Mouse (Mus musculus): ENCODE data around the gene Dmp1. TPM values are rescaled to one million over a fixed set of nuclear protein-coding genes. Genes with fewer than 3 reads are reported as not detected.

The Dmp1 gene
- not detected for polyA plus RNA-seq (2017; shearing (Covaris generic))

DNA sequence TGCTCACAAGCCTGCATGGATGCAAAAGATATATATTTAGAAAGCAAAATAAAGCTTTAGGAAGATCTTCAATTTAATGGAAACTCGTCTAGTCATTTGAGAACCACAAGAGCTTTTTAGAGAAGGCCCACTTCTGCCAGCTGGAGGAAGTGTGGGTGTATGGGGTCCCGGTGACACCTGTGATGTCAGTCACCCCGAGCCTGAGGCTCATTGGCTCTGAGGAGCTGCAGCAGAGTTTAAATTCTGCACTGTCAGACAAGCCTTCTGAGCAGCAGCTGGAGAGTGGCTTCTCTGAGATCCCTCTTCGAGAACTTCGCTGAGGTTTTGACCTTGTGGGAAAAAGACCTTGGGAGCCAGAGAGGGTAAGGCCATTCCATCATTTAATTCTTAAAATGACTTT lies at the start of gene Dmp1:
Gene Dmp1, plus strand, starts transcription at position 263 of the 400 bp plus-strand sequence.
- no peak for ATAC-seq

DNA sequence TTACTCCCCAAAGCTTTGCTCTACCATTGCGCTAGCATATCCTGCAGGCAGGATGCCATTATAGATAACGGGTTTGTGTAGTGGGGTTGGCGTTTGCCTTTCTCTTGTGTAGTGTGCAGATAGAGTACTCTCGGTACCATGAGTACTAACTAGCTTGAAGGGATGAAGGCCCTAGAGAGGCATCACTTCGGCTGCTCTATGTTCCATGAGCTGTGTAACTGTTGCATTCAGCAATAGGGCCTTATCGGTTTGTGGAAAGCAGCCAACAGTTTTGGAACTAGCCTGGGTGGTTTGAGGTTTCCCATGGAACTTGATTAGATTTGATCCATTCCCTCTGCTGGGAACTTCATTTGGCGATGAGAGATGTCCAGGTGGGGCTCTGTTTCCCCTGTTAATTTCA lies 44.7 kb upstream of the Dmp1 start:
- ATAC-seq: no peak

DNA sequence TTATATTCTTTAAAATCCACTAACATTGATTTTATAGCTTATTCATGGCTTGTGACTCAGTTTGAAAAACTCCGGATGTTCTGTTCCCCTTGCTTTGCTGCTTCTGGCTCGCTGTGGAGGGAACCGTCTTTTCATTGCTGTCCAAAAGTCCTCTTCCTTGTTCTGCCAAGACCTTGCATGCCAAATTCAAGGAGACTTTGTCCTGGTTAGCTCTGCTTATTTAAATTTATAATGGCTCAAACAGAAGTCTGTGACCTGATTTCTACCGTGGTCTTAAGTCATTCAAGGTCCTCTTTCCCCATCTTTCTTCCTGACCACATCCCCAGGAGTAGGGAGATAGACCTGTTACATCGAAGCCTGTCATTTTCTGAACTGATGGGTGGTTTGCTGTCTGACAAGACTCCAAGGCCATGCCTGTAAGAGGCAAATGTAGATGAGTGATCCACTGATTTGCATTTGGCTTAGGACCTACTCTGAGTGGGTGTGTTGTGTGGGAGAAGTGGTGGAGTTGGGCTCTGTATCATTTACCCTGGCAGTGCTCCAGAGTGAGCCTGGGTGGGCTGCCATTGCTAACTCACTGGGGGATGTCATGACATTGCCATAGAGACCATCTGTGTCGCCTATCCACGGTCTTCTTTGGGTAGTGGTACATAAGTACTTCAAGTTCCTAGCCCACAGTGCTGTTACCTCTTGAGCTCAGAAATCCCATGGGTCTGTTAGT lies 43.9 kb upstream of the Dmp1 start:
- ATAC-seq: no peak

DNA sequence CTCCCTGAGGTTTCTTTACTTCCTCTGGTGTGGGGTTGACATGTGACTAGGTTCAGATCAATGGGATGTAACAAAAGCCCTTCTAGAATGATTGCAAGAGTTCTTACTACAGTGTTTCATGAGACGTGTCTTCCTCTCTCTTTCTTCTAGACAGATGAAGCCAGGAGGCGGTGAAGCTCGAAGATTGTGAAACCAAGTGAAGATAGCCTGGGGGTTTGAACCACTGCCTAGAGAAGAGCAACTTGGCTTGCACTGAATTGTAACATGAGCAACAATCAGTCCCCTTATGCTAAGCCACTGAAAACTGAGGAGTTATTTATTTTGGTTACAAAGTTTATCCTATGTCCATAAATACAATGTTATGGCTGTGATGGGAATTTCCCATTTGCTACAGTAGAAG lies 41.8 kb upstream of the Dmp1 start:
- no peak for ATAC-seq

DNA sequence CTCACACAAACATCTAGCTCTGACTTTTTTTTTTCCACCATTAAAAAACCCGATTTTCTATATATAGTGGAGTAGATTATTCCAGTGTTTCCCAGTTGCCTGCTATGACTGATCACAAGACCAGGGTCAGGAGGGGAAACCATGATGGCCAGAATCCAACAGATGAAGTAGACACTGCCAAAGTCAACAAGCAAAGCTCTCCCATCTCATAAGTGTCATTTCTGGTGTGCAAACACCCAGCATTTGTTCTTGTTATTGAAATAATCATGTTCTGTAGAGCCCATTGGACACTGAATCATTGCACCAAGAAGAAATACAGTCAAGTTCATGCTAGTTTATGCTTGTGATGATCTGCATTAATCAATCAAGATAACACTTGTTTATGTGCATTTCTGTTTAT lies 41.0 kb upstream of the Dmp1 start:
- no peak for ATAC-seq

DNA sequence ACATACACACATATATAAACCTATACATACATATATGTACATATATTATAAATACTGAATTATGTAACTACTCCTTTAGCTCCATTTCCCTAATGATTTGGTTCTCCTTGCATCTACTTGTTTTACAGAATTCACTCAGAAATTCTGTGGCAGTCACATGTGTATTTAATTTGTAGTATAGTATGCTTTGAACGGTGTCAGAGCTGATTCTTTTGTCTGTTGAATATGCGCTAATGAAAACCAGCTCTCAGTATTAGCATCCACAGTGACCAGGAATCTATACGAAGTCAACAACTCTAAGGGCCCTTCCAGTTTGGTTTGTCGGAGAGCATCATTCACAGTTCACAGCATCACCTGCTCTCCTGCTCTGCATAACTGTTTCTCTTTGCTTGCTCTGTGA lies 38.9 kb upstream of the Dmp1 start:
- no peak for ATAC-seq

DNA sequence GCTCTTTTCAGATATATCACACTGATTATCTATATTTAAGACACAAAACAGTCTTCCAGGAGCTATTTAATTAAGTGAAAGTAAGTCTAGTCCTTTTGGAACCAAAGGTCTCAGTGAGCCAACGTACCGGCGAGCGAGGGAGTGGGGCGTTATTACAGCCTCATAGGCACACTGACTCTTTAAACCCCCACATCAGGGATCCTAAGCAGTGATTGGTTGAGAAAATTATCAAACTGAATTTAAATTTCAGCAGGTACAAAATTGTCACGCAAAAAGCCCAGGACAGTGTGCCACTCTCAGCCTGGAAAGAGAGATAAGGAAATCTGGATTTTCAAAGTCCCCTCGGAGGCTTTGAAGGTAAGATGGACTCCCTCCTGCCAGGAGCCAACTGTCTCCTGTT lies 32.0 kb upstream of the Dmp1 start, which contains the start of gene Dspp:
Gene Dspp, plus strand, starts transcription at position 301 of the 400 bp plus-strand sequence.
- ATAC-seq: no peak

DNA sequence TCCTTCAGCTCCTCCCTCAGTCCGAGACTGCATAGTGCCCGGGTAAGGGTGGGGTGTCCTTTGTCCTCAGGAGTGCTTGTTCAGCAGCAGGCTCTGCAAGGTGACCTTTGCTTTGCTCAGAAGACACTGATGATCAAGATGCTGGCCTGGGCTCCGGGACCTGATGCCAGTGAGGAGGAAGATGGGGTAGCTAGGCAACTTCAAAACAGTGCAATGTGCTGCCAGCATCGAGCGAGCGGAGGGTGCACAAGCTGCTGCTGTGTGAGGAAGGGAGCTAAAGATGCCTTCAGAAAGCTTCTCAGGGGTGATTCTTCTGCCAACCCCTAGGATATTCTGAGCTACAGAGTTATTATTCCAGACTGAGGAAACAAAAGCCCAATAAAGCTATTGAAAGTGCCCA lies 29.3 kb upstream of the Dmp1 start:
- ATAC-seq: no peak

DNA sequence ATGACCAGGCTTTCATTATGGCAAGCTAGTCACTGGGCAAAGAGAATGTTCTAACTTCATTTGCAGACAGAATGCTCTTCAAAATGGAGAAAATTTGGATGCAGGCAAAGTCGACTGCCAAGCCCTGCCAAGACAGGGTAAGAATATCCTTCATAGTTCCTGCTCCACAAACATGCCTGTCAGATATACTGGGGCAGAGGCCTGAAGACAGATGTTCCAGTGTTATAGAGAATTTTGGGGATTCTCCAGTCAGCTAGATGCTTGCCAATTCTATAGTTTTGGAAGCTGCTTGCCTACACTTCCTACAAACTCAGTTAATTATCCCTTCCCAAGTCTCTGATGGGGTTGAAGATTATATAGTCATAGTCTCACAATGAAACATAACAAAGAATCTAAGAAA lies 18.7 kb upstream of the Dmp1 start:
- no peak for ATAC-seq

DNA sequence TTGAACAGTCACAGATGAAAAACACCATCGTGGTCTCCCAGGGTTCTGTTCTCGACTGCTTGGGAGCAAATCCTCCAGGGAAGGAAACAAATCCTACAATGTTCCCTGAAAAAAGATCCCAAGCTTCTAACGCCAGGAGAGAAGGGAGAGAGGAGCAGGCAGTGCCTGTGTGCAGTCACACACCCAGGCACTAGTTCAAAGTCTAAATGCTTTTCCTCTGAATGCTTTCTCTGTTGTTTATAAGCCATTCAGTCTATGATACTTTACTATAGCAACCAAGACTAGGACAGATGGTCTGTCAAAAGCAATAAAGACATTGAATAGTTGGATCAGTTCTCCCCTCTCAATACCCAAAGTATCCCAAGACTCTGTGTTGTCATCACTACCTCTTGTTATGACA lies 15.1 kb upstream of the Dmp1 start:
- no peak for ATAC-seq

DNA sequence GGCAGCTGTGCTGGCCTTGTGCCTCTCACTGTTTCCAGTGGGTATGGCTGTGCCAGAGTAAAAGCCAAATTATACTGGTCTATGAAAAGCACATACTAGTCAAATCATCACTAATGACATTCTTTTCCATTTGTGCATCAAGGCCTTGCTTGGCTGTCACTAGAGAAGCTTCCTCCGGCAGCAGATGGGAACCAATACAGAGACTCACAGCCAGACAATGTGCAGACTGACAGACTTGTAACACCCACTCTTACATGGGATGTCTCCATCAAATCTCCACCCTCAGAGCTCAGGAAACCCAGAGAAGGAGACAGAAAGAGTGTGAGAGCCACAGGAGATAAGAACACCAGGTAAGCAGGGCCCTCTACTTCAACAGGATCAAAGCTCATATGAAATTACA lies 7.3 kb upstream of the Dmp1 start:
- no peak for ATAC-seq

DNA sequence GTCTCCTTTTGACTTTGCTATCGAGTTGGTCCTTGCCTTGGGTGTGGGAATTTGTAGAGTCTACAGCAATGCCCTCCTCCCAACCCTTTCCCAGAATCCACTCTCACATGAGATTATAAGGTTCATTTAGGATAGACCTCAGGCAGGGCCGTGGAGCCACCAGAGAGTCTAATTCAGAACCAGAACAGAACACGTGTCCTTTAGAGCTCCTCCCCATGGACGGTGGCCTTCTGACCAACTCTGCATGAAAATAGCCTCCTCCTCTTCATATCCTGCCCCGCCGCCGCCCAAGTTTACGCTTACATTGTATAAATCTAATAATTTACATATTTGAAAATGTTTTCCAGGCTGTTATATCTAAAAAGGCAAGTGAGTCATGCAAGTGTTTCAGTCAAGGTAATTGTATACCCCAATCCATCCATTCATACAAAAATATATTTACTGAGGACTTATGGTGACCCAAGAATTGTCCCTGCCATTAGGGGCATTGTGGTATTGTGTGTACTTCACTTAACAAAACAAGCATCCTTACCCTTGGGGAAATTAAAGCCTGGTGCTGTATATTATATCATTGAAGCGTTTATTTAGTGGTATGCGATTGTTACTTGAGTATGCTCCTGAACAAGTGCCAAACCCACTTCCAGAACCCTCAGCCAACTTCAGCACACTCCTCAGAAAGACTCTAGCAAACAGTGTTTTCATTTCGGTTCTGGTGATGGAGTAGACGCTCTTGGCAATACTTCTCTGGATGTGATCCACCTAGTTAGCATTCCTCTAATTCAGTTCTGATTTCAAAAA lies 1.1 kb upstream of the Dmp1 start:
- no peak for ATAC-seq

DNA sequence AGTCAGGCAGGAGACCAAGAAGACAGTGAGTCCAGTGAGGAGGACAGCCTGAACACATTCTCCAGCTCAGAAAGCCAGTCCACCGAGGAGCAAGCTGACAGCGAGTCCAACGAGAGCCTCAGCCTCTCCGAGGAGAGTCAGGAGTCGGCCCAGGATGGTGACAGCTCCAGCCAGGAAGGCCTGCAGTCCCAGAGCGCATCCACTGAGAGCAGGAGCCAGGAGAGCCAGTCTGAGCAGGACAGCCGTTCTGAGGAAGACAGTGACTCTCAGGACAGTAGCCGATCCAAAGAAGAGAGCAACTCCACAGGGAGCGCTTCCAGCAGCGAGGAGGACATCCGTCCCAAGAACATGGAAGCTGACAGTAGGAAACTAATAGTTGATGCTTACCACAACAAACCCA lies 10.1 kb downstream of the Dmp1 start:
- ATAC-seq: no peak

DNA sequence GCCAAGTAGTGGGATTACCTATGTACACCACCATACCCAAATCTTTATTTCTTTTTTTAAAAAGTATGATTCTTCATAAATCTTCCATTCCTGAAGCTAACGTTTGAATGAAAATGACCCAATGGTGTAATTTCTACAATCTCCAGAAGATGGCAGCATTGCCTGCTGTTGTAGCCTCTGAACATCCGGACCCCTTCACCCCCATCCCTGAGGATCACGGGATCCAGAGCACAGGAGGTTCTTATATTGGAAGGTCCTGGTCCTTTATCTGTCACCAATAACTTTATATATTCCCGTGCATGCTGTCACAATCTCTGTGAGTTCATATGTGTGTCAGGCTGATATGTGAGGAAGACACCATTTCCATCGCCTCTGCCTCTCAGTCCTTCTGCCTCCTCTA lies 16.5 kb downstream of the Dmp1 start:
- no peak for ATAC-seq

DNA sequence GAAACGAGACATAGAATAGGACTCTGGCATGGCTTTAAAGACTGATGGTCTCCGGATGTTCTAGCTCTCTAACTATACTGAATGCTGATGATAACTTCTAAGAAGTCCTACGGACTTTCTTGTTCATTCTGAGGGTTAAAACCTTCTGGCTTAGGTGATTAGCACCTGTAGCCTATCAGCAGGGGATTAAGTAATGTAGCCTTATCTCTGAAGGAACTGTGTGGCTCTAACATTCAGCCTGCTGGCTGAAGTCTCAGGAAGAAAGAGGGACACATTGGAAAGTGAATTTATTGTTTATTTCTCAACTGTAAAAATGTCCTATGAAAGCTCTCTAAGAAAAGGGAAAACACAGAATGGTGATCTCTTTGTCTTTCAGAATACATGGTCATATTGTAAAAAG lies 21.9 kb downstream of the Dmp1 start:
- no peak for ATAC-seq

DNA sequence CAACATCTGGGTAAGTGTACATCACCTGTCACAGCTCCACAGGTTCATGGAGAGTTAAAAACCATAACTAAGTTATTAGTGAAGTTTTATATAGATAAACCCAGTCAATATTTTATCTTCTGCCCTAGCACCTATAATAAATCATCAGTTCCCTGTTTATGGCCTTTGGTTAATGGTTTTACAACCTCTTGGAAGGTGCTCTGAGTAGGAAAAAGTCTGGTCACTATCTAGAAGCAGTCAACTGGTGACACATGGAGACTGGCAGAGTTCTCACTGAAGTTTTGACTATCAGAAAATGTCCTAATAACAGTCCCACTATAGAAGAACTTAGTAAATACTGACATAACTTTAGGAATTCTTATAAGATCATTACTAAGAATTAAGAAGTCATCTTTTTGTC lies 22.3 kb downstream of the Dmp1 start:
- ATAC-seq: no peak

DNA sequence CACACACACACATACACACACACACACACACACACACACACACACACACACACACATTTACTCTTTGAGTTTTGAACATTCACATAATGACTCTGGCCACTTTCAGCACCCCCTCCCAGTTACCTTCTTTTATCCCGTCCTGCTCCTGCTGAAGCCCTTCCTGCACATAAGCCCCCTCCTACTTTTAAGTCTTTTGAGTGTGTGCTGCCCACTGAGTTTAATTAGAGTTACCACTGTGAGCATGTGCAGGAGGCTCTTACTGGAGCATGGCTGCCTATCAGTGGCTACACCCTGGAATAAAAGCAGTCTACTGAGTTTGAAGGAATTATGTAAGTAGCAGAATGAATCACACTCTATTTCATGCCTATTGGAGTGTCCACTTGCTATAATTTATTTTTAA lies 26.1 kb downstream of the Dmp1 start:
- no peak for ATAC-seq

DNA sequence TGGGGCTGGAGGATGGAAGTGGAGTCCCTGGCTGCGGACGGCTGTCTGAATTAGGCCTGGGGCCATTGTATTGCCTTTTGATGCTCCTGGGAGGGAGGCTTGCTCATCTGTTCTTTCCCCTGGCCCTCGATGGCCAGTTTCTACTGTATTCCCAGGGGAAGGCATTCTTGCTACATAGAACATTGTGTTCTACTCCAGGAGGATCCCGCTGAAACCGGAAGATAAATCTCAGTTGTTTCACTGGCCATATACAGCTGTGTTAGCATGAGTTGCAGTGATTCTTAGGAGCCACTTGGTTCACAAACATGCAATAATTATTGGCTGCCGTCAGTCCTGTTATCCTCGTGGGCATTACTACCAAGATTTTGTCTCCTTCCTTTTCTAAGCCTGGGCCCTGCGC lies 34.3 kb downstream of the Dmp1 start:
- ATAC-seq: no peak

DNA sequence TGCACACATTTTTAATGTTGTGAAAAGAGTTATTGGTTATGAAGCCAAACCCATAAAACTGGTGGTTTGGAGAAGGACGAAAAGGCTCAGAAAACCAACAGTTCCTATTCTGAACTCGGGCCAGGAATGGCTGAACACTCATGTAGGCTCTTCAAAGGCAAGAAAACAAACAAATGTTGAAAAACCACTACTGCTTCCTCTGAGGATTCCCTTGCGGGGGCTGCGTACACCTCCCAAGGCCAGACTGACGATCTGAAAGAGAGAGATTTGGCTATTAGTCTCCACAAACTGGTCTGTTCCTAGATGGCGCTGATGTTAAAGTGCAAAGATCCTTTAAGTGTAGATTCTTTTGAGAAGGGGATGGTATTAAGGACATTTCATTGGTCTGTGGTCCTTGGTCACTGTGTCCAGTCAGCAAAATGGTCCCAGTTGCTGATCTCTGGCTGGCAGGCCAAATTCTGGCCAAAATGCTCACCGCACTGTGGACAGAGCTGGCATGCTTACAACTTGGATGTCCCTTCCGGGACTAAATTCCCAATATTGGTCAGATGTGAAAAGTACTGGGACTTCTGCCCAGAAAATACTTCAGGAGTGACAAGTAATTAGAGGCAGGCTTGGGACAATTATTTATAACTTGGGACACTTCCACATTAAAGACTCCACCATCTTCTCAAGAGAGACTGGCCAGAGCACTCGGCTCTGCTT lies 37.4 kb downstream of the Dmp1 start:
- ATAC-seq: no peak

DNA sequence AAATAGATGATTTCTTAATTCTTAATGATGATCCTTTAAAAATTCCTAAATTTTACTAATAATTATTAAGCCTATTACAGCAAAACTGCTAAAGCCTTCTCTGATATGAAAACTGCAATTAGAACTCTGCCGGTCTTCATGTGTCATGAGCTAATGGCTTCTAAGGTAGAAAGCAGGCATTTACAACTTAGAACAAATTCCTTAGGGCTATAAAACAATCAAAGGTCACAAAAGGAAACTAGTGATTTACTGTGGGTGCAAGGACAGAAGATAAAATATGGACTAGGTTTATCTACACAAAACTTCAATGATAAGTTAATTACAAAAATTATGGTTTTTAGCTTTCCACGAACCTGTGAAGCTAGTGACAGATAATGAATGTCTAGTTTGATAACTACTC lies 41.8 kb downstream of the Dmp1 start:
- no peak for ATAC-seq

DNA sequence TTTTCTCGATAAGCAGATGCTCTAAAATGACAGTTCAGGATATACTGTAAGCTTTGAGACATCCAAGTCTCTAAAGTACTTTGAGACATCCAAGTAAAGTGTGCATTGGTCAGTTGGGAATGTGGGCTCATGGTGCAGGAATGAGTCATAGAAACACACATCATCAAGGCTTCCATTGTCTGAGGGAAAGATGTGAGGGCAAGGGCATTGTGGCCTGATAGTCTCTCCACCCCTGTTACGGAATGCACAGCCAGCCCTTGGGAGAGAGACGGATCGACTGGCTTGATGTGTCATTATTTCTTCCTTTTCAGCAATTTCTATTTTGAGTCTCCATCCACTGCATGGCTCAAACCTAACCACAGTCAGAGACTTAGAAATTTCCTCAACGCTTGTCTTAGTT lies 49.4 kb downstream of the Dmp1 start:
- no peak for ATAC-seq

DNA sequence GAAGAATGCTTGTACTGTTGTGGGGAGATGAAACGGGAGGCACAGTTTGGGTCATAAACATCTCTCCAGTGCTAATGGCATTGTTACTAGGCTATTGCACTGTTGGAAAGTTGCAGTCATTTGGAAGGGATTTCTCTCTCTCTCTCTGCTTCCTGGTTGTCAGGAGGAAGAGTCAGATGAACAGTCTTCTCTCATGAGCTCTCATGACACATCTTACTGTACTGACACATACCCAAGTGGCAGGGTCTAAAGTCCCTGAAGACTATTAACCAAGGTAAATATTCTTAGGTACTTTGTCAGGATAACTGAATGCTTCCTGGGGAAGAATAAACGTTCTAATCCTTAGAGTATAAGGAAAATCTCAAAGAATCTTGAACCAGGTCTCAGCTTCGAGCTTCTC lies 54.2 kb downstream of the Dmp1 start:
- ATAC-seq: no peak

DNA sequence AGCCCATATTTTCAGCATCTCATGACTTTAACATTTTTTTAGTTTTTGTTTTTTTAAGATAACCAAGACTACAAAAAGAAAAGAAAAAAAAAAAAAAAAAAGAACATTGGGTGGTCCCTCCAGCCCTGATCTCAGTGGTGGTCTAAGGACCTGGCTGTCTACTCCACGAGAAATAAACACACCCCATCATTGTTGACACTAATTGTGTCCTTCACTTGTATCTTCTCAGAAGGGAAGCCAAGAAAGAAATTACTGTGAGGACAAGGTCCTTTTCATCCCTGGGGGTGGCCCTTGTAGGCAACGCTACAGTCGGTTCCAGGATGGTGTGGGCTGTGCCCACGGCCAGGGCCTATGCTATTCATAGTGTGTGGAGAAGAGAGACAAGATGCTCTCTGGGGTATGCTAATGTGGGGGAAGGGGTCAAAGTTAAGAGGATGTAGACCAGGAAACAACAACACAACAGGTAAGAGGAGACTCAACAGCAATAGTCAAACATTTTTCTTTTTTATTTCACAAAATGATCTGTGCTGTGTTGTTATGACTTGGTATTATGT lies 59.6 kb downstream of the Dmp1 start:
- no peak for ATAC-seq
